ENCODE assay signal across 20 mouse cellular contexts in the genomic region with DNA sequence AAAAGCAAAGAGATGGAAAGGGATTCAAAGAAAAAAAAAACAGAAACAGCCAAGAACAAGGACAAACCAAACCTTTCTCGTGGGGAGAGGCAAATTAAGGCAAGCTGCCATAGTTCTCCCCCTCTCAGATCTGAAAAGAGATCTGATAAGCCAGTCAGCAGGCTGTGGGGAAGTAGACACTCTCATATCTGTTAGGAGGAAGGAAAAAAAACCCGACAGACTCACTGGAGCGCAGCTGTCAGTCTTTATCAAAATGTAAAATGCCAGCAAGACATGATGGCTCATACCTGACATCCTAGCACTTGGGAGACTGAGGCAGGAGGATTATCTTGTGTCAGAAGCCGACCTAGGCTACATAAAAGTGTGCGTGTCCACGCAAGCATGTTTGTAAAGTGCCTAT. TPM values are rescaled to one million over a fixed set of nuclear protein-coding genes. Genes with fewer than 3 reads are reported as not detected.
A peak's percentile ranks its signal among the peaks of the same experiment; 100 is the strongest.
DNase-seq lines count a peak whose midpoint lies in the region; ATAC-seq and TF ChIP-seq lines count a peak whose summit lies in the region.
"Had no signal": no experiment of that assay in that cellular context is flagged by ENCODE, and none has a peak within 500 bp of the region (broad histone marks: within the 10 kb centered on the region; RNA-seq: fewer than 3 reads in every experiment).

No protein-coding gene starts in this region.

- 26% methylated on average over 6 of the region's 6 CpGs for WGBS in bone marrow, adult 2 months
- 8% methylated on average over 6 of the region's 6 CpGs for WGBS in liver, embryonic 14.5 days (ENCODE audit: insufficient replicate concordance)

- no peak for TF ChIP-seq EP300 in liver, embryonic 14.5 days (IDR thresholded peaks at IDR 0.05; ENCODE audit: low read depth)

- ATAC-seq in liver, embryonic 14.5 days (ENCODE audit: insufficient read depth): peak; percentile 8; the same call in 1 of the 2 replicates
- ATAC-seq in megakaryocyte-erythroid progenitor cell, adult 5-6 weeks (replicated peaks; ENCODE audit: low FRiP score, low TSS enrichment, poor library complexity, severe bottlenecking): peak; percentile 45
- ATAC-seq: forebrain, embryonic 15.5 days; hindbrain, postnatal 0 days; lung, postnatal 0 days had no signal

- TF ChIP-seq CTCF in bone marrow, adult 2 months (IDR thresholded peaks at IDR 0.05; ENCODE audit: control insufficient read depth, insufficient read depth, low read length): no peak
- no peak for TF ChIP-seq CTCF in liver, embryonic 14.5 days (IDR thresholded peaks at IDR 0.05; ENCODE audit: low read depth)

- H3K4me3 ChIP-seq in bone marrow, adult 2 months (replicated peaks; ENCODE audit: control insufficient read depth, low read depth, low read length): no peak overlapping the region
- H3K4me3 ChIP-seq in liver, embryonic 14.5 days (ENCODE audit: insufficient read depth in 1 of 2, low read depth in 2 of 2, low read length in 2 of 2): 0 out of 4 replicates have a peak overlapping the region, but pooled peaks of 1 of the 2 experiments have one; percentile 3
- H3K4me3 ChIP-seq: embryonic facial prominence, embryonic 12.5 days; forebrain, embryonic 15.5 days; heart, embryonic 13.5 days; midbrain, embryonic 12.5 days; neural tube, embryonic 15.5 days had no signal

- H3K9ac ChIP-seq in liver, embryonic 14.5 days (replicated peaks): peak overlapping the region; percentile 35; the same call in 1 of the 2 replicates
- H3K9ac ChIP-seq: embryonic facial prominence, embryonic 12.5 days; forebrain, embryonic 15.5 days; heart, embryonic 13.5 days; midbrain, embryonic 12.5 days; neural tube, embryonic 15.5 days had no signal

- no peaks in the 10 kb centered on the region for H3K27me3 ChIP-seq in liver, embryonic 14.5 days (ENCODE audit: control insufficient read depth, insufficient read depth, low read length)
- H3K27me3 ChIP-seq: embryonic facial prominence, embryonic 12.5 days; forebrain, embryonic 15.5 days; heart, embryonic 13.5 days; midbrain, embryonic 12.5 days; neural tube, embryonic 15.5 days had no signal

- TF ChIP-seq POLR2A in bone marrow, adult 2 months (IDR thresholded peaks at IDR 0.05; ENCODE audit: borderline replicate concordance, control insufficient read depth, low read depth, low read length): no peak

- no peaks in the 10 kb centered on the region for H3K36me3 ChIP-seq in liver, embryonic 14.5 days (replicated peaks; ENCODE audit: control insufficient read depth, insufficient read depth, low read depth)
- H3K36me3 ChIP-seq: embryonic facial prominence, embryonic 12.5 days; forebrain, embryonic 15.5 days; heart, embryonic 13.5 days; midbrain, embryonic 12.5 days; neural tube, embryonic 15.5 days had no signal

- H3K4me2 ChIP-seq in liver, embryonic 14.5 days (ENCODE audit: low read depth): peak overlapping the region; percentile 51
- H3K4me2 ChIP-seq: embryonic facial prominence, embryonic 12.5 days; forebrain, embryonic 15.5 days; heart, embryonic 13.5 days; midbrain, embryonic 12.5 days; neural tube, embryonic 15.5 days had no signal

- H3K9me3 ChIP-seq in liver, embryonic 14.5 days (ENCODE audit: control insufficient read depth, low read length): no peaks in the 10 kb centered on the region
- H3K9me3 ChIP-seq: embryonic facial prominence, embryonic 12.5 days; forebrain, embryonic 15.5 days; heart, embryonic 13.5 days; midbrain, embryonic 12.5 days; neural tube, embryonic 15.5 days had no signal

- H3K27ac ChIP-seq in bone marrow, adult 2 months (ENCODE audit: control insufficient read depth, insufficient read depth, low read depth, low read length, poor library complexity): peak overlapping the region; percentile 22; the same call in 1 of the 2 replicates
- peak overlapping the region; percentile 71 for H3K27ac ChIP-seq in liver, embryonic 14.5 days
- H3K27ac ChIP-seq: forebrain, embryonic 15.5 days; heart, embryonic 13.5 days; hindbrain, postnatal 0 days; midbrain, embryonic 12.5 days; neural tube, embryonic 15.5 days; stomach, postnatal 0 days had no signal

- DNase-seq in A20 (ENCODE audit: low read depth, low spot score): peak; percentile 77
- no peak for DNase-seq in liver, embryonic 14.5 days (ENCODE audit: low read depth in 3 of 3, low spot score in 3 of 3)
- no peak for DNase-seq in c-Kit-positive CD71-positive TER-119-positive erythroid progenitor cells, embryonic 14.5 days (ENCODE audit: low spot score)
- DNase-seq in urinary bladder, adult 18-20 months (ENCODE audit: low spot score in 2 of 2): no peak
- DNase-seq in urinary bladder, postnatal 4 days (ENCODE audit: low spot score in 2 of 2): no peak
- DNase-seq: adrenal gland, adult 8-10 months; cerebellum, adult 2 months; kidney, adult 18-20 months; thymus, postnatal 14 days had no signal

- H3K4me1 ChIP-seq in bone marrow, adult 2 months (ENCODE audit: control insufficient read depth, insufficient read depth, low read length): peaks cover 19% of the 10 kb centered on the region
- peaks cover 63 to 65% of the 10 kb centered on the region in 2 experiments for H3K4me1 ChIP-seq in liver, embryonic 14.5 days (replicated peaks; ENCODE audit: control insufficient read depth in 2 of 2, insufficient read depth in 2 of 2, low read length in 1 of 2)
- H3K4me1 ChIP-seq: embryonic facial prominence, embryonic 12.5 days; forebrain, embryonic 15.5 days; midbrain, embryonic 12.5 days; neural tube, embryonic 15.5 days had no signal

RNA-seq across cellular contexts. Expression of a gene that starts 12.1 kb away (rescaled TPM):
- polyA plus RNA-seq in bone marrow, adult 2 months (2011; ENCODE audit: insufficient read depth, insufficient read length, low replicate concordance, missing spikeins): 47.2 and 80.4 TPM in 2 replicates
- 5.7 and 9.3 TPM in 2 replicates for polyA plus RNA-seq in liver, embryonic 14.5 days (2012; rRNA removed)
- 11.1 and 13.0 TPM in 2 replicates for polyA plus RNA-seq in liver, embryonic 14.5 days (2014; fragmentation: Nextera tagmentation; extraction: Ambion mirVana)
- 86.4 and 96.9 TPM in 2 replicates for total RNA-seq in megakaryocyte-erythroid progenitor cell, adult 5-6 weeks (2014; fragmentation: Nextera tagmentation)
- total RNA-seq in megakaryocyte-erythroid progenitor cell, adult 5-6 weeks (2017): 48.1 and 59.8 TPM in 2 replicates

RNA-seq across cellular contexts. Expression of a gene that starts 58.5 kb away (rescaled TPM):
- not detected in 2 replicates for polyA plus RNA-seq in bone marrow, adult 2 months (2011; ENCODE audit: insufficient read depth, insufficient read length, low replicate concordance, missing spikeins)
- polyA plus RNA-seq in liver, embryonic 14.5 days (2012; rRNA removed): 2.8 and 3.4 TPM in 2 replicates
- polyA plus RNA-seq in liver, embryonic 14.5 days (2014; fragmentation: Nextera tagmentation; extraction: Ambion mirVana): 2.9 and 3.8 TPM in 2 replicates
- total RNA-seq in megakaryocyte-erythroid progenitor cell, adult 5-6 weeks (2014; fragmentation: Nextera tagmentation): not detected in 2 replicates
- not detected in 2 replicates for total RNA-seq in megakaryocyte-erythroid progenitor cell, adult 5-6 weeks (2017)
- total RNA-seq: hematopoietic stem cell, adult 5-6 weeks had no signal
